Mouse (Mus musculus) thymus, adult 18-20 months (tissue): ENCODE measurements around the gene Gata3.

ENCODE experiments used
- DNase-seq, 2 experiments: peaks; one replicate each; pipeline ENCODE4 v3.0.0; 2022; ENCODE audit warnings: mixed read lengths in 2 of 2

Gene Gata3

GRCm38 (mm10) chr2:9871798-9872197 lies 18.0 kb downstream of the Gata3 start:
- peak in 1 of 2 experiments; percentile 29 for DNase-seq

- DNase-seq = peak; percentile 34 to 56
Measured at GRCm38 (mm10) chr2:9871141-9871716, 18.6 kb downstream of the Gata3 start.

DNA sequence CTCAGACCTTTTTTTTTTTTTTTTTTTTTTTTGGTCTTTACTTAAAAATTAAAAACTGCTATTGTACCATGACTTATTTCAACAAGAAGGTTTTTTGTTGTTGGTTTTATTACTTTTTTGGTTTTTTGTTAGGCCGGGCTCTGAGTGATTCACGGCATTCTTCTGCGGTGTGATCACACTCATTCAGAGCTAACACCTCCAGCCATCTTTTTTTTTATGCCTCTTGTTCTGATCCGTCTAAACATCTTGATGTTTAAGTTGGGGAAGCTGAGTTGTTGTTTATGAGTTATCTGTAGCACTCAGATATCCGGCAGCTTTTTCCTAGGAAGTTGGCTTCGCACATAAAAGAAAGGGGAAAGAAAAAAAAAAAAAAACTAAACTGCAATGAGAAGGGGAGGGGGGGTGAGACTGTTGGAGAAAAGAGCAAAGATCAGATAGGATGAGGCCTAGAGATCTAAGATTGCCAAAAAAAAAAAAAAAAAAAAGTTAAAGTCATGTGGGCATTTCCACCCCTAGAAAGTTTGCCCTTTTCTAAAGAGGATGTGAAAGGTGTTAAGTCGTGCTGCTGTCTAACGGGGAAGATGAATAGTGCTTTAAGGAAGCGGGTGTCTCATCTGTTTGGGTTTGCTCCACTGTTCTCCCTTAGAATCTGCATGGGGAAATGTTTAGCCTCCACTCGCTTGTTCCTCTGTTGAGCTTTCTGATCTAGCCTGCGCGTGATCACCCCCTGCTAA lies 22.6 kb downstream of the Gata3 start:
- no peak for DNase-seq

- DNase-seq = no peak
Measured at GRCm38 (mm10) chr2:9860698-9861097, 29.1 kb downstream of the Gata3 start.

- no peak for DNase-seq
Measured at GRCm38 (mm10) chr2:9855861-9856260, 34.0 kb downstream of the Gata3 start.

- no peak for DNase-seq
Measured at GRCm38 (mm10) chr2:9852851-9853576, 36.8 kb downstream of the Gata3 start.

DNA sequence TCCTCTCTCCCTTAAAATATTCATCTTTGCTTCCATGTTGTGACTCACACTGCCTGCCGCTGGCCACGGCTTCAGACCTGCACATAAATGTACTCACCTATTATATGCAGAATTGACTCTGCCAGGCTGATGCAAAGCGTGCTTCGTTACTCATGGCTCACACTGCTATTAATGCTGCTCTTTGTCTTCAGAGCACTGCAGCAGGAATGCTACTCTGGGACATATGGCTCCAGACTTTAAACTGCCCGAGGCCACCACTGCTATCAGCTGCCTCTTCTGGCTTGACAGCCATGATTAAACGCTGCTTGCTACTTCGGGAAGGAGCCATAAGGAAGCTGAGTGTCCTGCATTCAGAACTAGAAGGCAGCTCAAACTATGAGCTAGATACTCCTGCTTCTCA lies 54.6 kb downstream of the Gata3 start:
- DNase-seq = no peak

DNA sequence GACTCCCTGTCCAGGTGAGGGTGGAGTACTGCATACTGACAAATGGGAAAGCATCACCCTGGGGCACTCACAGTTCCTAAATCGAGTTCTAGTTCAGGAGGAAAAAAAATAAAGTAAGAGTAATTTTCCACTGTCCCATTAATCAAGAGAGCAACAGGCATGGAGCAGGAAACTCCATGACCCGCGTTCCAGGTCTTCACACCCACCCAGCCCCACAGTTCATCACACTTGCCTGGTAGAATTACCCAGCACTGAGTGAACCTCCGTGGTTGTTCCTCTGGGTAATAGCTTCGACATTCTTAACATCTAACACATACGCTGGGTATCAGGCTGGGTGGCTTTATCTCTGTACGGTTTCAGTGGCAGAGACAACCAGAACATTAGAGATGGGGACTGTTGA lies 56.1 kb downstream of the Gata3 start:
- DNase-seq = no peak

DNA sequence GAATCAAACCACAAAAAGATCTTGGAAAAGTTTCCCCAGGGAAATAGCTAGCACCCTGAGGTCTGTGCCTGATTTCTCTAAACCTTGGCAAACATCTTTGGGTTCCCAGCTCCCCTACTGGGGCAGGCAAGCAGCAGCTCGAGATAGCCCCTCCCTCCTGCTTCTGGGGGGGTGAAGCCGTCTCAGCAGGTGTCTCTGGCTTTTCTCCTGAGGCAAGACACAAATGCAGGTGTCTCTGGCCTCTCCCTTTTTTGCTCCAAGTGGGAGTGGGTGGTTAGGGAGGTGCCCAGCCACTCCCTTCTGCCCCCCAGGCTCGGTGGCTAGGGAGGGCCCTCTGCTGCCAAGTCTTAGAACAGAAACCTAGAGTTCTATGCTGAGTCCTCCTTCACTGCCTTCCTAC lies 62.2 kb downstream of the Gata3 start:
- peak; percentile 41 to 57 for DNase-seq

- no peak for DNase-seq
Measured at GRCm38 (mm10) chr2:9820611-9821010, 69.2 kb downstream of the Gata3 start.

DNA sequence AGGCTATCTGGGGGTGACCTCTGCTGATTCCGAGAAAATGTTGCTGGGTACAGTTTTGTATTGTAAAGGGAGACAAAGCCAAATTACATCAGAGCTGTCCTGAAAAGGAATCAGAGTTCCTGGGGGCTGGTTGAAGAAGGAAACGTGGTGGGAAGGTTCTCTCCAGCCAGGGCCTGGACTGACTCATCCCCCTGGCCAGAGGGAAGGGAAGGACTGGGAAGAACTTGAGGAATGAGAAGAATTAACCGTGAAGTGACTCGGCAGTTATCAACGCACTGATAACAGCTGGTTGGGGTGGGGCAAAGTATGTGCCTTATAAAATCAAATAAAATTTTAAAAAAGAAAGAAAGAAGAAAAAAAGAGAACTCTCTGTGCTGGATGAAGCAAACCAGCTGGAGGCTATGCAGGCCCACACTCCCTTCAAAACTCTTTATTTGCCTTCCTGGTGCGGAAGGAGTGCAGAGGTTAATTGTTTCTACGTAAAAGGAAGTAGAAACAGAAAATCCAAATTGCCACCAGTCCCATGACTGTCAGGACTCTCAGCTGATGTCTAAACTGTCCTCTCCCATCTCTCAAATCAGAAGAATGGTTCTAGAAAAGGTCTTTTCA lies 71.6 kb downstream of the Gata3 start:
- no peak for DNase-seq
